13 mouse cellular contexts compared by ENCODE assay signal in the genomic region with DNA sequence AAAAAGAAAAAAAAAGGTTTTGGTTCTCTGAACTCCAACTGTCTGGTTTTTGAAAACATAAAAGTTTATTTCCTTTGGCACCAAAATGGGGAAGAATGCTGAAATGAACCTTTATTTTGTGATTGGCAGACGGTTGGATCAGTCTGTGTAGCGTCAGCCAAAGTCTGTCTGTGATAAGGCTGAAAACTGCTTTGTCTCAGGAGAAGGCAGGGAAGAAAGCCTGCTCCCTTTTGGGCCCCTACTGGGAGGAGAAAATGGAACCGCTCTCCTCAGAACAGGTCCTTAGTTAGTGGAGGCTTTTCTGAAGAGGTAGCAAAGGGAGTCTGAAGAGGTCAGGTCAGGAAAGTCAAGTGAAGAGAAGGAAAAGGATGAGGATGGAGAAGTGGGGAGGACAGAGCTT. TPM values are rescaled to one million over a fixed set of nuclear protein-coding genes. Genes with fewer than 3 reads are reported as not detected.
DNase-seq lines count a peak whose midpoint lies in the region; ATAC-seq and TF ChIP-seq lines count a peak whose summit lies in the region.
"Had no signal": no experiment of that assay in that cellular context is flagged by ENCODE, and none has a peak within 500 bp of the region (broad histone marks: within the 10 kb centered on the region; RNA-seq: fewer than 3 reads in every experiment).

No protein-coding gene starts in this region.

- no peaks in the 10 kb centered on the region for H3K27me3 ChIP-seq in intestine, embryonic 14.5 days (replicated peaks; ENCODE audit: control insufficient read depth, insufficient read depth, low read length)
- H3K27me3 ChIP-seq in intestine, postnatal 0 days (replicated peaks; ENCODE audit: control insufficient read depth, insufficient read depth, low read length), result no peaks in the 10 kb centered on the region
- 0 out of 2 replicates have a peak, but pooled peaks cover 4% of the 10 kb centered on the region for H3K27me3 ChIP-seq in embryonic facial prominence, embryonic 10.5 days (replicated peaks; ENCODE audit: low read depth, poor library complexity, severe bottlenecking)
- H3K27me3 ChIP-seq in limb, embryonic 10.5 days (ENCODE audit: low read depth, poor library complexity, severe bottlenecking), result no peaks in the 10 kb centered on the region
- H3K27me3 ChIP-seq: limb, embryonic 13.5 days had no signal

- H3K36me3 ChIP-seq in intestine, embryonic 14.5 days (ENCODE audit: control insufficient read depth, insufficient read depth, low read length), result no peaks in the 10 kb centered on the region
- no peaks in the 10 kb centered on the region for H3K36me3 ChIP-seq in intestine, postnatal 0 days (ENCODE audit: control insufficient read depth, insufficient read depth)
- peaks cover 22% of the 10 kb centered on the region for H3K36me3 ChIP-seq in embryonic facial prominence, embryonic 10.5 days (replicated peaks)
- peaks cover 60% of the 10 kb centered on the region for H3K36me3 ChIP-seq in limb, embryonic 10.5 days

- 32% methylated on average over 3 of the region's 3 CpGs for WGBS in intestine, embryonic 14.5 days
- 37% methylated on average over 3 of the region's 3 CpGs for WGBS in intestine, postnatal 0 days
- 38% methylated on average over 3 of the region's 3 CpGs for WGBS in embryonic facial prominence, embryonic 10.5 days
- WGBS in limb, embryonic 10.5 days, result 62% methylated on average over 3 of the region's 3 CpGs

- H3K9me3 ChIP-seq in intestine, embryonic 14.5 days (ENCODE audit: control insufficient read depth, low read length), result no peaks in the 10 kb centered on the region
- no peaks in the 10 kb centered on the region for H3K9me3 ChIP-seq in intestine, postnatal 0 days (ENCODE audit: control insufficient read depth)
- H3K9me3 ChIP-seq in embryonic facial prominence, embryonic 10.5 days, result no peaks in the 10 kb centered on the region
- no peaks in the 10 kb centered on the region for H3K9me3 ChIP-seq in limb, embryonic 10.5 days (replicated peaks)
- H3K9me3 ChIP-seq: limb, embryonic 13.5 days had no signal

- peaks cover 33% of the 10 kb centered on the region for H3K4me1 ChIP-seq in intestine, embryonic 14.5 days (replicated peaks; ENCODE audit: control insufficient read depth, insufficient read depth, low read length)
- H3K4me1 ChIP-seq in intestine, postnatal 0 days (replicated peaks; ENCODE audit: control insufficient read depth, insufficient read depth, low read length), result no peaks in the 10 kb centered on the region
- H3K4me1 ChIP-seq in embryonic facial prominence, embryonic 10.5 days, result peaks cover 74% of the 10 kb centered on the region
- H3K4me1 ChIP-seq in limb, embryonic 10.5 days, result peaks cover 55% of the 10 kb centered on the region

- 0 out of 2 replicates have a peak, but pooled peaks have one; percentile 32 for ATAC-seq in intestine, embryonic 14.5 days (replicated peaks; ENCODE audit: low FRiP score, low TSS enrichment, low read depth)
- no peak for ATAC-seq in intestine, postnatal 0 days

- H3K4me2 ChIP-seq in intestine, embryonic 14.5 days (ENCODE audit: low read length), result no peak overlapping the region
- H3K4me2 ChIP-seq in intestine, postnatal 0 days (replicated peaks; ENCODE audit: low read depth), result no peak overlapping the region
- H3K4me2 ChIP-seq: limb, embryonic 13.5 days had no signal

- no peak for DNase-seq in intestine, embryonic 14.5 days (ENCODE audit: low spot score)
- peak; percentile 51 for DNase-seq in brain, embryonic 14.5 days (ENCODE audit: low read depth)
- no peak for DNase-seq in embryonic facial prominence, embryonic 10.5 days (ENCODE audit: low spot score)
- no peak for DNase-seq in limb, embryonic 10.5 days (ENCODE audit: low spot score)
- DNase-seq in MN1 (ENCODE audit: low spot score), result no peak
- DNase-seq in adrenal gland, adult 18-20 months (ENCODE audit: low spot score in 2 of 2), result no peak
- no peak for DNase-seq in urinary bladder, postnatal 25 days (ENCODE audit: low spot score)
- DNase-seq: thymus, adult 2 months had no signal

- no peak overlapping the region for H3K9ac ChIP-seq in intestine, embryonic 14.5 days (ENCODE audit: low read length)
- H3K9ac ChIP-seq in intestine, postnatal 0 days (ENCODE audit: low read depth, low read length), result no peak overlapping the region
- H3K9ac ChIP-seq: limb, embryonic 13.5 days had no signal

- peak overlapping the region; percentile 44 for H3K27ac ChIP-seq in intestine, embryonic 14.5 days (ENCODE audit: low read depth)
- no peak overlapping the region for H3K27ac ChIP-seq in intestine, postnatal 0 days (ENCODE audit: low read depth, low read length)
- peak overlapping the region; percentile 59 for H3K27ac ChIP-seq in embryonic facial prominence, embryonic 10.5 days (replicated peaks)
- 0 out of 2 replicates have a peak overlapping the region, but pooled peaks have one; percentile 7 for H3K27ac ChIP-seq in limb, embryonic 10.5 days
- H3K27ac ChIP-seq: limb, embryonic 13.5 days had no signal

- no peak overlapping the region for H3K4me3 ChIP-seq in intestine, embryonic 14.5 days (ENCODE audit: low read depth, low read length)
- H3K4me3 ChIP-seq in intestine, postnatal 0 days (ENCODE audit: low read depth, low read length), result no peak overlapping the region
- no peak overlapping the region for H3K4me3 ChIP-seq in embryonic facial prominence, embryonic 10.5 days
- H3K4me3 ChIP-seq in limb, embryonic 10.5 days, result no peak overlapping the region
- H3K4me3 ChIP-seq: limb, embryonic 13.5 days had no signal

- no peak for TF ChIP-seq CTCF in intestine, postnatal 0 days (IDR thresholded peaks at IDR 0.05; ENCODE audit: low read depth)
- TF ChIP-seq CTCF in brain, embryonic 14.5 days (IDR thresholded peaks at IDR 0.05; ENCODE audit: borderline replicate concordance, extremely low read depth, insufficient read depth, insufficient read length), result no peak

- TF ChIP-seq POLR2A in brain, embryonic 14.5 days (IDR thresholded peaks at IDR 0.05; ENCODE audit: borderline replicate concordance, extremely low read depth, insufficient read depth, insufficient read length, poor library complexity, severe bottlenecking), result no peak

RNA-seq across cellular contexts. Expression of gene Clmp, which starts 7.3 kb away (rescaled TPM):
- 43.5 and 43.9 TPM in 2 replicates for polyA plus RNA-seq in intestine, embryonic 14.5 days (2014; fragmentation: Nextera tagmentation; extraction: Ambion mirVana)
- polyA plus RNA-seq in intestine, postnatal 0 days (2015; fragmentation: Nextera tagmentation; extraction: Ambion mirVana), result 23.0 and 25.2 TPM in 2 replicates
- polyA plus RNA-seq in brain, embryonic 14.5 days (2012; rRNA removed), result 31.6 and 48.4 TPM in 2 replicates
- 35.5 and 45.6 TPM in 2 replicates for polyA plus RNA-seq in embryonic facial prominence, embryonic 10.5 days (2016; fragmentation: Nextera tagmentation; extraction: Ambion mirVana)
- polyA plus RNA-seq in limb, embryonic 10.5 days (2016; fragmentation: Nextera tagmentation; extraction: Ambion mirVana), result 47.0 and 53.5 TPM in 2 replicates
- 1 to 10 TPM; 5.2 to 8.1 TPM for total RNA-seq in adrenal gland, adult 18-20 months (2021)

RNA-seq across cellular contexts. Expression of gene Gm21915, which starts 22.6 kb away (rescaled TPM):
- polyA plus RNA-seq in intestine, embryonic 14.5 days (2014; fragmentation: Nextera tagmentation; extraction: Ambion mirVana), result not detected in 2 replicates
- polyA plus RNA-seq in intestine, postnatal 0 days (2015; fragmentation: Nextera tagmentation; extraction: Ambion mirVana), result not detected in 2 replicates
- polyA plus RNA-seq in brain, embryonic 14.5 days (2012; rRNA removed), result not detected in 2 replicates
- polyA plus RNA-seq in embryonic facial prominence, embryonic 10.5 days (2016; fragmentation: Nextera tagmentation; extraction: Ambion mirVana), result not detected in 2 replicates
- polyA plus RNA-seq in limb, embryonic 10.5 days (2016; fragmentation: Nextera tagmentation; extraction: Ambion mirVana), result not detected in 2 replicates
- not detected for total RNA-seq in adrenal gland, adult 18-20 months (2021)
- total RNA-seq: adrenal gland, postnatal 4 days; granulocyte monocyte progenitor cell, adult 5-6 weeks; layer of hippocampus, postnatal 25 days had no signal
- polyA plus RNA-seq: limb, embryonic 13.5 days; thymus, adult 2 months had no signal
